Mouse (Mus musculus) hindbrain, embryonic 14.5 days (tissue): ENCODE measurements around the gene Dhx8. TPM values are rescaled to one million over a fixed set of nuclear protein-coding genes. Genes with fewer than 3 reads are reported as not detected.

Experiments
- ATAC-seq: fragments of 200-750 bp; cut with Nextera tagmentation; 2 replicates; pipeline ENCODE4 v1.8.0; 2017; ENCODE audit warnings: moderate number of reproducible peaks, mild to moderate bottlenecking, moderate TSS enrichment, moderate library complexity; ENCODE audit not compliant: low FRiP score
- DNase-seq: peaks from one replicate; pipeline ENCODE4 v3.0.0-alpha.2; 2015; ENCODE audit warnings: low spot score
- H3K27ac ChIP-seq: fragments of 300-500 bp; sonication (generic); 2 replicates; pipeline ENCODE4 v1.5.1; 2014; ENCODE audit warnings: mild to moderate bottlenecking, moderate library complexity
- H3K27me3 ChIP-seq: fragments of 300-500 bp; sonication (generic); 2 replicates; pipeline ENCODE4 v1.6.1; 2014; ENCODE audit warnings: mild to moderate bottlenecking, low read length, mixed read lengths; ENCODE audit not compliant: control insufficient read depth, insufficient read depth
- H3K36me3 ChIP-seq: fragments of 300-500 bp; sonication (generic); replicated peaks from 2 replicates; pipeline ENCODE4 v1.6.1; 2014; ENCODE audit not compliant: control insufficient read depth, insufficient read depth
- H3K4me1 ChIP-seq: fragments of 300-500 bp; sonication (generic); replicated peaks from 2 replicates; pipeline ENCODE4 v1.6.1; 2014; ENCODE audit warnings: antibody characterized with exemption, low read length, mixed read lengths; ENCODE audit not compliant: control insufficient read depth, insufficient read depth
- H3K4me2 ChIP-seq: fragments of 300-500 bp; sonication (generic); replicated peaks from 2 replicates; pipeline ENCODE4 v1.6.1; 2014; ENCODE audit warnings: mild to moderate bottlenecking, moderate library complexity
- H3K4me3 ChIP-seq: fragments of 300-500 bp; sonication (generic); replicated peaks from 2 replicates; pipeline ENCODE4 v1.5.1; 2014; ENCODE audit warnings: mild to moderate bottlenecking, low read length
- H3K9ac ChIP-seq: fragments of 300-500 bp; sonication (generic); 2 replicates; pipeline ENCODE4 v1.6.1; 2014
- H3K9me3 ChIP-seq: fragments of 300-500 bp; sonication (generic); 2 replicates; pipeline ENCODE4 v1.6.1; 2016; ENCODE audit warnings: low read length; ENCODE audit not compliant: control insufficient read depth
- WGBS: fragments of 180-500 bp; shearing (Covaris S2); extraction: QIAGEN DNeasy Blood & Tissue Kit; methylation state at CpG from one replicate; pipeline ENCODE4 v1.1.7; 2014; 5-methylcytosine and 5-hydroxymethylcytosine counted together
- polyA plus RNA-seq: library from polyadenylated mRNA; unstranded; fragments of >200 nt; fragmentation: Nextera tagmentation; extraction: Ambion mirVana; gene quantifications from 2 replicates; pipeline ENCODE4 v1.2.1, GENCODE M21; 2014

Dhx8 gene
- polyA plus RNA-seq, 1 experiment from 2014 or later: 30.5 TPM

DNA sequence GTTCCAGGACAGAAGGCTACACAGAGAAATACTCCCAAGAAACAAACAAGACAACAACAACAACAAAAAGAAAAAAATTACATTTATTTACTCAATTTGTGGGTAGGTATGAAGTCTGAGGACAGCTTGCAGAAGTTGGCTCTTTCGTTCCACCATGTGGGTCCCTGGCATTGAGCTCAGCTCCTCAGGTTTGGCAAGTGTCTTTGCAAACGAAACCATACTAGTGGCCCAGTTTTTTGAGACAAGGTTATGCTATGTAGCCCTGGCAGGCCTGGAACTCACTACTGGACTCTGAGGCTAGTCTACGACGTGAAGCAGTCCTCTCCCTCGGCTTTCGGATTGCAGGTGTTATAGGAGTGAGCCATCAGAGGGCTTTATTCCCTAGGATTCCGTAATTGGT lies 32.7 kb upstream of the Dhx8 start:
- no peak overlapping the region for H3K9ac ChIP-seq

DNA sequence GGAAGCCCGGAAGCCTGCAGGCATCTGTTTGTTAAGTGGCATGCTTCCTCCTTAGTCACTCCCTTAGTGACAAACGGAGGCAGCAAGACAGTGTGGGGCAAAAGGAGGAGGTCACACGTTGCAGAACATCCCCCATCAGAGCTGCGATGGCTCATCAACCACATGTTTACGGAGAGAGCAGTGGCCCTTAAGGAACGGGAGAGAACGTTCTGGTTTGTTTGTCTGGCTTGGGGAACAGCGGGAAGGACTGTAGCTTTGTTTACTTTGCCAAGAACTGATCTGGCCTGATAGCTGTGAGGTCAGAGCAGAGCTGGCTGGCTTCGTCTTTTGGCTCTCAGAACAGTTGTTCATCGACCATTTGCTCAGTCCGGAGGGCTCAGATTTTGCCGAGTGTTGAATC lies 32.3 kb upstream of the Dhx8 start:
- no peak for ATAC-seq
- H3K36me3 ChIP-seq: no peaks in the 10 kb centered on the region
- no peak overlapping the region for H3K27ac ChIP-seq
- H3K9ac ChIP-seq: no peak overlapping the region
- no peak for DNase-seq
- no peak overlapping the region for H3K4me3 ChIP-seq
- H3K4me2 ChIP-seq: no peak overlapping the region
- H3K9me3 ChIP-seq: no peaks in the 10 kb centered on the region
- H3K27me3 ChIP-seq: no peaks in the 10 kb centered on the region
- WGBS: 47% methylated on average over 12 of the region's 12 CpGs
- peaks cover 29% of the 10 kb centered on the region for H3K4me1 ChIP-seq

More for the DNA sequence above, 32.7 kb upstream of the Dhx8 start:
- DNase-seq (no peak), ATAC-seq (no peak)
- no peak overlapping the region for H3K27ac ChIP-seq
- H3K36me3 ChIP-seq: no peaks in the 10 kb centered on the region
- no peaks in the 10 kb centered on the region for H3K27me3 ChIP-seq
- H3K4me3 ChIP-seq: no peak overlapping the region
- H3K4me1 ChIP-seq: peaks cover 33% of the 10 kb centered on the region
- 68% methylated on average over 7 of the region's 7 CpGs for WGBS
- no peaks in the 10 kb centered on the region for H3K9me3 ChIP-seq
- no peak overlapping the region for H3K4me2 ChIP-seq

DNA sequence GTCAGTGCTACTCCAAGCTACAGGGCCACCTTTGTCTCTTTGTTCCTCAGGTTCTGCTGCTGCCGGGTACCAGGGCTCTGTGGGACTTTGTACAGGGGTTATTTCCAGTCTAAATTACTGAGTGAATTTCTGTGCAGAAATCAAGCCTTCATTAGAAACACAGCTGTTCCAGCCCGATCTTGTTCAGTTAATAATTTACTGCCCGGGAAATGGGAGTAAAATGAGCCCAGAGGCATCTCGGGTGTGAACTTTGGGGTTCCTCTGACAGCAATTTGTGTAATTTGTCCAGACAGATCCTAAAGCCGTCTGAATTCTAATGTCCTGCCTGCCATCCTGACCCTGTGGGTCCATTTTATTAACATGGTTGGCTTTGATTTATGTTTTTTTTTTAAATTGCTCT lies 28.6 kb upstream of the Dhx8 start:
- DNase-seq (no peak), ATAC-seq (no peak)
- peak overlapping the region; percentile 43; the same call in 1 of the 2 replicates for H3K27ac ChIP-seq
- H3K4me2 ChIP-seq: no peak overlapping the region
- 0 out of 2 replicates have a peak, but pooled peaks cover 12% of the 10 kb centered on the region for H3K4me1 ChIP-seq
- no peak overlapping the region for H3K4me3 ChIP-seq
- no peaks in the 10 kb centered on the region for H3K36me3 ChIP-seq
- no peaks in the 10 kb centered on the region for H3K27me3 ChIP-seq
- WGBS: 33% methylated on average over 5 of the region's 5 CpGs
- no peaks in the 10 kb centered on the region for H3K9me3 ChIP-seq
- no peak overlapping the region for H3K9ac ChIP-seq

DNA sequence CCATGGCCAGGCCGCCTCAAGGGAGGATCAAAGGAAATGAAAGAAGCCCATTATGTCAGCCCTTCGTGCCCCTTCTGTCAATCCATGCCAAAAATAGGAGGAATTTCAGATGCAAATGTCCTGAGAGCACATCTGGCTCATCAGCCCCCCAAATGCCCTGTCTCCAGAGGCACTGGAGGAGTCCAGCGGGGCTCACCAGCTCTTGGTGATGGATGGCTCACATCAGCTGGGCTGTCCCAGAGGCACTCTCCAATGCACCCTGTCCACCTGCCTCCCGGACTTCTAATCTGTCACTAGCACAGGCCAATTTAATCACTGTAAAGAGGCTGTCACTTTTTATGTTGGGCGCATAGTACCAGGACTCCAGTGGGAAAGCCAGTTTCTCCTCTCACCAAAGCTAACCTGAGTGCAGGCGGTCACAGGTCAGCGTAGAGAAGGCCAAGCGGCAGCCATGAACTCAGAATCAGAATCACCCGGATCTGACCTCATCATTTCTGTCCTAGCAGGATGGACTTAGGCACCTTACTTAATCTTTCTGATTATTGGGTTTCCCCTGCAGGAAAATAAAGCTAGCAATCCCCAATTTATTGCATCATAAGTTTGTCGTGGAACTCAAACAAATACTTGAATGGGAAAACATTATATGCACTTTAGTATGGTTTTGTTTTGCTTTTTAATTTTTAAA lies 25.8 kb upstream of the Dhx8 start:
- H3K9ac ChIP-seq: no peak overlapping the region
- no peaks in the 10 kb centered on the region for H3K9me3 ChIP-seq
- H3K4me3 ChIP-seq: no peak overlapping the region
- no peaks in the 10 kb centered on the region for H3K36me3 ChIP-seq
- H3K27ac ChIP-seq: no peak overlapping the region
- H3K4me2 ChIP-seq: no peak overlapping the region
- 57% methylated on average over 10 of the region's 10 CpGs for WGBS
- 0 out of 2 replicates have a peak, but pooled peaks cover 9% of the 10 kb centered on the region for H3K4me1 ChIP-seq
- no peak for DNase-seq
- no peaks in the 10 kb centered on the region for H3K27me3 ChIP-seq
- no peak for ATAC-seq

DNA sequence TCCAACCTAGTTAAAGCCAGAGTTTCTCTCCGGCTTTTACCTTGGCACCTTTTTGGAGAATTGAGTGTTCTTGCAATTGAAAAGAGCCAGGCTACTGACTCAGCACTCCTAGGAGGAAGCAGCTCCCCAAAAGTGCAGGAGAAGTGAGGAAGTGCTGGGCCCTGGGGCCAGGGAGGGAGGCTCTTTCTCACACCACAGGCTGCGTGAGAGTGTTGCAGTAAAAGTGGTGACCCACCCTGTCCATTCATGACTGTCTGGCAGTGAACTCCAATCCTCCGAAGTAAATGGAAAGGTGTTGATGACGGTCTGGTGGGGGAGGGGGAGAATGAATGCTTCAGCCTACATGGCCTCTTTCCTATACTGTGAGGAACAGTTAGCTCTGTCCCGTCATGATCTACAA lies 24.2 kb upstream of the Dhx8 start:
- Histone ChIP-seq H3K4me2 (no peak overlapping the region), H3K4me3 (no peak overlapping the region), H3K27ac (no peak overlapping the region), H3K9ac (no peak overlapping the region), H3K36me3 (no peaks in the 10 kb centered on the region), H3K4me1 (0 out of 2 replicates have a peak, but pooled peaks cover 9% of the 10 kb centered on the region), H3K27me3 (no peaks in the 10 kb centered on the region), H3K9me3 (no peaks in the 10 kb centered on the region)
- ATAC-seq (no peak), DNase-seq (no peak)
- WGBS: 66% methylated on average over 5 of the region's 5 CpGs

DNA sequence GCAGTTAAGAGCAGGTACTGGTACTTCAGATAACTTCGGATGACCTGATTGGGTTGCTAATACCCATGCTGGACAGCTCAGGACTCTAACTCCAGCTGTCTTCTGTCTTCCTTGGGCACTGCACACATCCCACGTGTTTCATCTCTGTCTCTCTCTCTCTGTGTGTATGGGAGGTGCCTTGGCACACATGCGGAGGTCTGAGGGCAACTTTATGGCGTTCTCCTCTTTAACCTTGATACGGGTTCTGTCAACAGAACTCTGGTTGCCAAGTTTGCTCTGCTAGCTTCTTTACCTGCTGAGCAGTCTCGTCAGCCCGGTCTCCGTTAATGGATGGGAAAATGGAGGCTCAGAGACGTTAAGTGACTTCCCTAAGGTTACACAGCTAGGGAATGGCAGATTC lies 19.9 kb upstream of the Dhx8 start:
- 88% methylated on average over 9 of the region's 9 CpGs for WGBS
- Histone ChIP-seq H3K4me3 (no peak overlapping the region), H3K36me3 (no peaks in the 10 kb centered on the region), H3K9ac (no peak overlapping the region), H3K4me1 (0 out of 2 replicates have a peak, but pooled peaks cover 2% of the 10 kb centered on the region), H3K27ac (no peak overlapping the region), H3K9me3 (no peaks in the 10 kb centered on the region), H3K27me3 (no peaks in the 10 kb centered on the region), H3K4me2 (no peak overlapping the region)
- no peak for DNase-seq
- no peak for ATAC-seq

DNA sequence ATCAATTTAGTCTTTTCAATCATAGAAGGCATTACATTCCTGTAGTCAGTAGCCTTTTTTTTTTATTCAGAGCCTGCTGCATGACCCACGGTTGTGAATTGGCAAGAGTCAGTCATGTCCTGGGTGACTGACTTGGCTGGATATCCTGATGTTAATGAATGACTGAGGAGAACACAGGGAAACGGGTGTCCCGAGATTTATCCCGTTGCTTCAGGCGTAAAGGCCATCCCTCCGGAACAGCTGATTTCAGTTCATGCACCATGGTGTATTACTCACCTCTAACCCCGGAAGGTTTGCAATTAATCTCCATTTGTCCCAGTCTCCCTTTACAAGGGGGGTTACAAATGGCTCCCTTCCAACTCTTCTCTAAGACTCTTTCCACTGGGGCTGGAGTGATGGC lies 18.7 kb upstream of the Dhx8 start:
- no peak overlapping the region for H3K4me2 ChIP-seq

DNA sequence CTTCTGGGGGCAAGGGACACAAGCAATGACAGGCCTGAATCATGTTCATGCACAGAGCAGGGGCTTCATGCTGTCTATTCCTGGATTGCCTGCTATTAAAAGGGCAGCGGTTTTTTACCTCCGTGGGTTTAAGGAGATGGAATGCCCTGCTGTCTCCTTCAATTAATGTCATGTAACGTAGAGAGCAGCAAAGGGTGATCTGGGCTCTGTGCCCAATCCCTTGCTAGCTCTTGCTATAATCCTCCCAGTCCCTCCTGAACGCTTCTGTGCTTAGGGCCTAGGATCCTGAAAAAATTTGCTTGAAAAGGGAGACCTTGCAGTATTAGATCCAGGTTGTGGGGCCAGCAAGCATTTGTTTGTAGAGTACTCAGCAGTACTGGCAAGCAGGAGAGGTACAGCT lies 14.4 kb upstream of the Dhx8 start:
- no peak overlapping the region for H3K4me3 ChIP-seq
- no peak overlapping the region for H3K4me2 ChIP-seq
- H3K36me3 ChIP-seq: no peaks in the 10 kb centered on the region
- DNase-seq (no peak), ATAC-seq (no peak)
- no peaks in the 10 kb centered on the region for H3K9me3 ChIP-seq
- 0 out of 2 replicates have a peak, but pooled peaks cover 9% of the 10 kb centered on the region for H3K4me1 ChIP-seq
- peak overlapping the region; percentile 31; the same call in 1 of the 2 replicates for H3K9ac ChIP-seq
- 23% methylated on average over 4 of the region's 4 CpGs for WGBS
- H3K27ac ChIP-seq: peak overlapping the region; percentile 18; the same call in 1 of the 2 replicates
- H3K27me3 ChIP-seq: no peaks in the 10 kb centered on the region

More for the DNA sequence above, 18.7 kb upstream of the Dhx8 start:
- no peaks in the 10 kb centered on the region for H3K9me3 ChIP-seq
- H3K4me1 ChIP-seq: 0 out of 2 replicates have a peak, but pooled peaks cover 9% of the 10 kb centered on the region
- no peaks in the 10 kb centered on the region for H3K27me3 ChIP-seq
- no peak overlapping the region for H3K27ac ChIP-seq
- no peak for ATAC-seq
- H3K4me3 ChIP-seq: no peak overlapping the region
- WGBS: 47% methylated on average over 7 of the region's 7 CpGs
- H3K9ac ChIP-seq: no peak overlapping the region
- no peaks in the 10 kb centered on the region for H3K36me3 ChIP-seq
- DNase-seq: no peak

DNA sequence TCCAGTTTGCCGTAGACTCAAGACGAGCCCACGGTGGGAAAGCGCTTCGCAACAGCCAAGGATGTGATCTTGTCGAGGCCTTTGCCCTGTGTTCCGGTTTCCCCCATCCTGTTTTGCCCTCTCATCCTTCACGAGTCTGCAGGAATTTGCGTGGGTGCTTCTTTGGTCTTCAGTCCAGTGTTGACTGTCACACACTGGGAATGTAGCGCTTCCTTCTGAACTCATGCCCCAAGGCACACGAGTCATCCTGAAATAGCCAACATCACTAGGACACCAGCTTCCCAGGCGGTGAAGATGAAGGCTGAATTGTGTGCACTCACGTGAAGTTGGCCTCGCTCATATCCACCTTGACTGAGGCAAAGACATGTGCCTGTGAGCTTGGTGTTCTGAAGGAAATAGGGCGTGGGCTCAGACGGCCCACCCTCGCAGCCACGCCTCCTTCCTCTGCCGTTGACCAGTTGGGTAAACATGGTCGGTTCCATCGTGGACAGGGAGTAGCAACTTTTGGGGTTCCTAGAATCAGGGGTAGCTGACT lies 12.7 kb upstream of the Dhx8 start:
- no peak for DNase-seq
- ATAC-seq: no peak
- H3K4me2 ChIP-seq: no peak overlapping the region
- no peak overlapping the region for H3K27ac ChIP-seq
- H3K9me3 ChIP-seq: no peaks in the 10 kb centered on the region
- WGBS: 85% methylated on average over 21 of the region's 21 CpGs
- H3K36me3 ChIP-seq: no peaks in the 10 kb centered on the region
- no peaks in the 10 kb centered on the region for H3K27me3 ChIP-seq
- no peak overlapping the region for H3K4me3 ChIP-seq
- no peak overlapping the region for H3K9ac ChIP-seq
- H3K4me1 ChIP-seq: 0 out of 2 replicates have a peak, but pooled peaks cover 9% of the 10 kb centered on the region
